Mouse (Mus musculus) liver (tissue): ENCODE results near the gene Aplp2.
"Not testable (repeated sequence)": the region's sequence is repeated elsewhere in the genome, so short reads cannot be mapped to it uniquely, and the experiment has no call there.

Experiments
- DNase-seq: peaks from one replicate; pipeline ENCODE4 v3.0.0-alpha.2; 2020; ENCODE audit warnings: mixed read lengths

The Aplp2 gene

GRCm38 (mm10) chr9:31176379-31177130 lies 35.1 kb downstream of the Aplp2 start:
- DNase-seq, result no peak

GRCm38 (mm10) chr9:31175978-31176377 lies 35.6 kb downstream of the Aplp2 start:
- DNase-seq, result no peak

- no peak for DNase-seq
Observed at GRCm38 (mm10) chr9:31175346-31175745, 36.3 kb downstream of the Aplp2 start.

- no peak for DNase-seq
Observed at GRCm38 (mm10) chr9:31168356-31169093, 43.1 kb downstream of the Aplp2 start.

- no peak for DNase-seq
Observed at GRCm38 (mm10) chr9:31167305-31167704, 44.3 kb downstream of the Aplp2 start.

- DNase-seq, result not testable (repeated sequence)
Observed at GRCm38 (mm10) chr9:31165505-31165904, 46.1 kb downstream of the Aplp2 start.

GRCm38 (mm10) chr9:31163327-31163726 lies 48.3 kb downstream of the Aplp2 start:
- no peak for DNase-seq

- DNase-seq, result no peak
Observed at GRCm38 (mm10) chr9:31162911-31163310, 48.7 kb downstream of the Aplp2 start.

GRCm38 (mm10) chr9:31159910-31160309 lies 51.7 kb downstream of the Aplp2 start:
- DNase-seq, result peak; percentile 32

- no peak for DNase-seq
Observed at GRCm38 (mm10) chr9:31156594-31156993, 55.0 kb downstream of the Aplp2 start.

GRCm38 (mm10) chr9:31151050-31151449 lies 60.6 kb downstream of the Aplp2 start:
- DNase-seq, result no peak

GRCm38 (mm10) chr9:31148135-31148534 lies 63.5 kb downstream of the Aplp2 start:
- DNase-seq, result no peak

- no peak for DNase-seq
Observed at GRCm38 (mm10) chr9:31145272-31145925, 66.2 kb downstream of the Aplp2 start.

- no peak for DNase-seq
Observed at GRCm38 (mm10) chr9:31142924-31143323, 68.7 kb downstream of the Aplp2 start.

GRCm38 (mm10) chr9:31133131-31133530 lies 78.5 kb downstream of the Aplp2 start:
- no peak for DNase-seq

- DNase-seq, result peak; percentile 37
Observed at GRCm38 (mm10) chr9:31131205-31131968, 80.2 kb downstream of the Aplp2 start, which contains the start of gene St14. St14 (minus strand) TSS chr9:31131853.

GRCm38 (mm10) chr9:31130357-31131204 lies 81.0 kb downstream of the Aplp2 start:
- DNase-seq, result no peak

- DNase-seq, result no peak
Observed at GRCm38 (mm10) chr9:31129956-31130355, 81.7 kb downstream of the Aplp2 start.

GRCm38 (mm10) chr9:31127876-31128465 lies 83.6 kb downstream of the Aplp2 start:
- no peak for DNase-seq

GRCm38 (mm10) chr9:31126079-31126478 lies 85.5 kb downstream of the Aplp2 start:
- DNase-seq, result no peak

GRCm38 (mm10) chr9:31122464-31123030 lies 89.1 kb downstream of the Aplp2 start:
- DNase-seq, result no peak
